Mouse (Mus musculus) heart, postnatal 10 days (tissue): Measurements from ENCODE around the gene Nid1. TPM values are rescaled to one million over a fixed set of nuclear protein-coding genes. Genes with fewer than 3 reads are reported as not detected.
A peak's percentile ranks its signal among the peaks of the same experiment; 100 is the strongest.
"Not testable (repeated sequence)": the region's sequence is repeated elsewhere in the genome, so short reads cannot be mapped to it uniquely, and the experiment has no call there.

Experiments used
- DNase-seq, 2 experiments: peaks; one replicate each; pipeline ENCODE4 v3.0.0; 2021
- intact Hi-C: fragments of 180-260 bp; cut with DNase I; formaldehyde crosslinking; loops from one replicate; pipeline ENCODE4 v1.15.1; 2025
- total RNA-seq, 2 experiments: library from RNA; stranded (reverse); gene quantifications; 2 replicates each; pipeline ENCODE4 v1.2.3; 2021

Nid1 gene
- total RNA-seq = 100 to 1,000 TPM; 202 to 215 TPM

GRCm38 (mm10) chr13:13437460-13438015 is at the start of gene Nid1:
TSS of gene Nid1 (plus strand) at chr13:13437551.
- peak; percentile 45 to 51 for DNase-seq
- intact Hi-C loops = not testable (repeated sequence)

- intact Hi-C loops = not testable (repeated sequence)
- peak; percentile 55 to 64 for DNase-seq
These were observed 43.9 kb upstream of the Nid1 start, which contains the start of gene Gpr137b for GRCm38 (mm10) chr13:13393228-13394095. TSS of gene Gpr137b (minus strand) at chr13:13394014.

- peak; percentile 8 to 16 for DNase-seq
- intact Hi-C loops = not testable (repeated sequence)
These were observed 43.3 kb upstream of the Nid1 start for GRCm38 (mm10) chr13:13394096-13394395.

GRCm38 (mm10) chr13:13400851-13401250 is 36.5 kb upstream of the Nid1 start:
- DNase-seq, intact Hi-C loops: not testable (repeated sequence)

- DNase-seq, intact Hi-C loops: not testable (repeated sequence)
These were observed 34.5 kb upstream of the Nid1 start for GRCm38 (mm10) chr13:13402818-13403217.

GRCm38 (mm10) chr13:13403366-13403765 is 34.0 kb upstream of the Nid1 start:
- DNase-seq, intact Hi-C loops: not testable (repeated sequence)

GRCm38 (mm10) chr13:13403839-13404238 is 33.5 kb upstream of the Nid1 start:
- intact Hi-C loops, DNase-seq: not testable (repeated sequence)

- intact Hi-C loops, DNase-seq: not testable (repeated sequence)
These were observed 32.7 kb upstream of the Nid1 start for GRCm38 (mm10) chr13:13404517-13405155.

- DNase-seq, intact Hi-C loops: not testable (repeated sequence)
These were observed 31.8 kb upstream of the Nid1 start for GRCm38 (mm10) chr13:13405511-13405910.

GRCm38 (mm10) chr13:13414206-13414605 is 23.1 kb upstream of the Nid1 start:
- intact Hi-C loops = loop anchor here (2.0 kb wide), 2 partner anchors 65 to 177 kb away; no protein-coding TSS in a partner anchor
- DNase-seq = no peak

GRCm38 (mm10) chr13:13415120-13416006 is 22.0 kb upstream of the Nid1 start:
- intact Hi-C loops = loop anchor here (2.0 kb wide), 2 partner anchors 67 to 179 kb away; no protein-coding TSS in a partner anchor
- peak; percentile 63 to 75 for DNase-seq

GRCm38 (mm10) chr13:13416007-13416337 is 21.4 kb upstream of the Nid1 start:
- DNase-seq, intact Hi-C loops: not testable (repeated sequence)

- intact Hi-C loops, DNase-seq: not testable (repeated sequence)
These were observed 18.5 kb upstream of the Nid1 start for GRCm38 (mm10) chr13:13418859-13419258.

GRCm38 (mm10) chr13:13423301-13423700 is 14.1 kb upstream of the Nid1 start:
- intact Hi-C loops, DNase-seq: not testable (repeated sequence)

- intact Hi-C loops = not testable (repeated sequence)
- peak; percentile 31 to 44 for DNase-seq
These were observed 1.2 kb upstream of the Nid1 start for GRCm38 (mm10) chr13:13436161-13436560.

GRCm38 (mm10) chr13:13438112-13438953 is 982 bp downstream of the Nid1 start:
- intact Hi-C loops = not testable (repeated sequence)
- DNase-seq = peak; percentile 41

GRCm38 (mm10) chr13:13445601-13446000 is 8.2 kb downstream of the Nid1 start:
- intact Hi-C loops = not testable (repeated sequence)

GRCm38 (mm10) chr13:13446711-13447443 is 9.5 kb downstream of the Nid1 start:
- intact Hi-C loops = not testable (repeated sequence)

More at GRCm38 (mm10) chr13:13445601-13446000, 8.2 kb downstream of the Nid1 start:
- not testable (repeated sequence) for DNase-seq

GRCm38 (mm10) chr13:13449981-13450380 is 12.6 kb downstream of the Nid1 start:
- DNase-seq, intact Hi-C loops: not testable (repeated sequence)

More at GRCm38 (mm10) chr13:13446711-13447443, 9.5 kb downstream of the Nid1 start:
- not testable (repeated sequence) for DNase-seq
